Mouse (Mus musculus): ENCODE measurements at regions not wholly inside any gene's neighbourhood (a gene's known extent, or its start where the extent isn't known, plus 50 kb on each side); places are given as distances from the start of the nearest gene placed in this dataset.

- ATAC-seq (ENCODE audit: low FRiP score) (no peak), DNase-seq (ENCODE audit: low spot score) (no peak)
- no peak for TF ChIP-seq CTCF (IDR thresholded peaks at IDR 0.05)
- Histone ChIP-seq H3K4me1 (ENCODE audit: insufficient read depth, low read length) (no peaks in the 10 kb centered on the region), H3K4me3 (ENCODE audit: low read depth, low read length) (no peak overlapping the region), H3K9ac (replicated peaks; ENCODE audit: low read length, poor library complexity, severe bottlenecking) (no peak overlapping the region), H3K9me3 (ENCODE audit: low read length) (no peaks in the 10 kb centered on the region), H3K27me3 (ENCODE audit: insufficient read depth, low read length) (no peaks in the 10 kb centered on the region), H3K36me3 (ENCODE audit: insufficient read depth, low read length) (no peaks in the 10 kb centered on the region), H3K27ac (ENCODE audit: low read depth, low read length) (no peak overlapping the region), H3K4me2 (ENCODE audit: low read depth, low read length, poor library complexity, severe bottlenecking) (no peak overlapping the region)
- WGBS, result 92% methylated on average over 2 of the region's 2 CpGs
Measured at GRCm38 (mm10) chr7:36571061-36571460, 126.9 kb upstream of the Tshz3 start.

- no peak overlapping the region for H3K9ac ChIP-seq (replicated peaks; ENCODE audit: low read length, poor library complexity, severe bottlenecking)
- no peaks in the 10 kb centered on the region for H3K36me3 ChIP-seq (ENCODE audit: insufficient read depth, low read length)
- no peaks in the 10 kb centered on the region for H3K9me3 ChIP-seq (ENCODE audit: low read length)
- H3K4me1 ChIP-seq (ENCODE audit: insufficient read depth, low read length), result no peaks in the 10 kb centered on the region
- H3K27ac ChIP-seq (ENCODE audit: low read depth, low read length), result no peak overlapping the region
- no peak overlapping the region for H3K4me3 ChIP-seq (ENCODE audit: low read depth, low read length)
- DNase-seq (ENCODE audit: low spot score) (no peak), ATAC-seq (ENCODE audit: low FRiP score) (no peak)
- H3K27me3 ChIP-seq (ENCODE audit: insufficient read depth, low read length), result no peaks in the 10 kb centered on the region
- 87% methylated on average over 6 of the region's 6 CpGs for WGBS
- no peak for TF ChIP-seq CTCF (IDR thresholded peaks at IDR 0.05)
- H3K4me2 ChIP-seq (ENCODE audit: low read depth, low read length, poor library complexity, severe bottlenecking), result no peak overlapping the region
Measured at GRCm38 (mm10) chr7:36582074-36582473, 115.8 kb upstream of the Tshz3 start.

GRCm38 (mm10) chr7:36585014-36585413 is 112.9 kb upstream of the Tshz3 start:
- no peaks in the 10 kb centered on the region for H3K27me3 ChIP-seq (ENCODE audit: insufficient read depth, low read length)
- peak; percentile 18; the same call in 1 of the 2 replicates for TF ChIP-seq CTCF (IDR thresholded peaks at IDR 0.05)
- WGBS, result 63% methylated on average over 1 of the region's 1 CpGs
- no peaks in the 10 kb centered on the region for H3K4me1 ChIP-seq (ENCODE audit: insufficient read depth, low read length)
- no peak overlapping the region for H3K4me2 ChIP-seq (ENCODE audit: low read depth, low read length, poor library complexity, severe bottlenecking)
- no peak for DNase-seq (ENCODE audit: low spot score)
- no peak overlapping the region for H3K4me3 ChIP-seq (ENCODE audit: low read depth, low read length)
- no peak for ATAC-seq (ENCODE audit: low FRiP score)
- H3K36me3 ChIP-seq (ENCODE audit: insufficient read depth, low read length), result no peaks in the 10 kb centered on the region
- no peak overlapping the region for H3K27ac ChIP-seq (ENCODE audit: low read depth, low read length)
- H3K9ac ChIP-seq (replicated peaks; ENCODE audit: low read length, poor library complexity, severe bottlenecking), result no peak overlapping the region
- H3K9me3 ChIP-seq (ENCODE audit: low read length), result no peaks in the 10 kb centered on the region

DNA sequence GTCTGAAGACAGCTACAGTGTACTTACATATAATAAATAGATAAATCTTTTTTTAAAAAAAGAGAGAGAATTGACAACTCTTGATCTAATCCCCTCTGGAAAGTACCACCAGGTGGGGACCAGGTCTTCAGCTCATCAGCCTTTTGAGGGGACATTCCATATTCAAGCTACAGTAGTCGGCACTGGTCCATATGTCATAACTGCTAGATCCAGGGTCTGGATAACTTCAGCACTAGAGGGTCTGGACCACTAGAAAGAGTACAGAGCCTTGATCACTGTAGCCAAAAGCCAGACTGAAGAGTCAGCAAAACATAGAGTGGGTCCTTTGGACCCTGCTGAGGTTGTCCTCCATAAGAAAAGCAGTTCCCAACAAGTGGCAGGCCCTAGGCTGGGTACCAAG is 106.4 kb upstream of the Tshz3 start:
- ATAC-seq (ENCODE audit: low FRiP score) (no peak), DNase-seq (ENCODE audit: low spot score) (no peak)
- Histone ChIP-seq H3K27ac (ENCODE audit: low read depth, low read length) (no peak overlapping the region), H3K4me1 (ENCODE audit: insufficient read depth, low read length) (no peaks in the 10 kb centered on the region), H3K36me3 (ENCODE audit: insufficient read depth, low read length) (no peaks in the 10 kb centered on the region), H3K9ac (replicated peaks; ENCODE audit: low read length, poor library complexity, severe bottlenecking) (no peak overlapping the region), H3K4me3 (ENCODE audit: low read depth, low read length) (no peak overlapping the region), H3K9me3 (ENCODE audit: low read length) (no peaks in the 10 kb centered on the region), H3K4me2 (ENCODE audit: low read depth, low read length, poor library complexity, severe bottlenecking) (no peak overlapping the region), H3K27me3 (ENCODE audit: insufficient read depth, low read length) (no peaks in the 10 kb centered on the region)
- TF ChIP-seq CTCF (IDR thresholded peaks at IDR 0.05), result no peak
- 100% methylated on average over 1 of the region's 1 CpGs for WGBS

- Histone ChIP-seq H3K4me3 (ENCODE audit: low read depth, low read length) (no peak overlapping the region), H3K4me1 (ENCODE audit: insufficient read depth, low read length) (no peaks in the 10 kb centered on the region), H3K9ac (replicated peaks; ENCODE audit: low read length, poor library complexity, severe bottlenecking) (no peak overlapping the region), H3K9me3 (ENCODE audit: low read length) (no peaks in the 10 kb centered on the region), H3K27ac (ENCODE audit: low read depth, low read length) (no peak overlapping the region), H3K27me3 (ENCODE audit: insufficient read depth, low read length) (no peaks in the 10 kb centered on the region), H3K36me3 (ENCODE audit: insufficient read depth, low read length) (no peaks in the 10 kb centered on the region), H3K4me2 (ENCODE audit: low read depth, low read length, poor library complexity, severe bottlenecking) (no peak overlapping the region)
- ATAC-seq (ENCODE audit: low FRiP score), result no peak
- 84% methylated on average over 3 of the region's 3 CpGs for WGBS
- DNase-seq (ENCODE audit: low spot score), result no peak
- TF ChIP-seq CTCF (IDR thresholded peaks at IDR 0.05), result no peak
Measured at GRCm38 (mm10) chr7:36596630-36597301, 101.2 kb upstream of the Tshz3 start.

GRCm38 (mm10) chr7:36605026-36605698 is 92.8 kb upstream of the Tshz3 start:
- Histone ChIP-seq H3K27ac (ENCODE audit: low read depth, low read length) (no peak overlapping the region), H3K36me3 (ENCODE audit: insufficient read depth, low read length) (no peaks in the 10 kb centered on the region), H3K4me2 (ENCODE audit: low read depth, low read length, poor library complexity, severe bottlenecking) (peak overlapping the region; percentile 41), H3K9me3 (ENCODE audit: low read length) (no peaks in the 10 kb centered on the region), H3K4me3 (ENCODE audit: low read depth, low read length) (0 out of 2 replicates have a peak overlapping the region, but pooled peaks have one; percentile 5), H3K9ac (replicated peaks; ENCODE audit: low read length, poor library complexity, severe bottlenecking) (peak overlapping the region; percentile 48; the same call in 1 of the 2 replicates), H3K27me3 (ENCODE audit: insufficient read depth, low read length) (no peaks in the 10 kb centered on the region), H3K4me1 (ENCODE audit: insufficient read depth, low read length) (peaks cover 4% of the 10 kb centered on the region; the same call in 1 of the 2 replicates)
- no peak for TF ChIP-seq CTCF (IDR thresholded peaks at IDR 0.05)
- ATAC-seq (ENCODE audit: low FRiP score) (no peak), DNase-seq (ENCODE audit: low spot score) (peak; percentile 12)
- WGBS, result 21% methylated on average over 18 of the region's 18 CpGs

All from midbrain, postnatal 0 days (tissue).